Mouse (Mus musculus) midbrain, embryonic 10.5 days (tissue): Measurements from ENCODE around the gene Serp2. TPM values are rescaled to one million over a fixed set of nuclear protein-coding genes. Genes with fewer than 3 reads are reported as not detected.
"Not testable (repeated sequence)": the region's sequence is repeated elsewhere in the genome, so short reads cannot be mapped to it uniquely, and the experiment has no call there.

Source experiments
- DNase-seq: peaks from one replicate; pipeline ENCODE4 v3.0.0-alpha.2; 2017; ENCODE audit warnings: low spot score
- H3K27ac ChIP-seq: fragments of 300-500 bp; sonication (generic); replicated peaks from 2 replicates; pipeline ENCODE4 v1.5.1; 2016; ENCODE audit warnings: mild to moderate bottlenecking
- H3K27me3 ChIP-seq: fragments of 300-500 bp; sonication (generic); 2 replicates; pipeline ENCODE4 v1.6.1; 2016; ENCODE audit warnings: low read depth, mild to moderate bottlenecking; ENCODE audit not compliant: poor library complexity, severe bottlenecking
- H3K36me3 ChIP-seq: fragments of 300-500 bp; sonication (generic); 2 replicates; pipeline ENCODE4 v1.6.1; 2016; ENCODE audit warnings: mild to moderate bottlenecking, moderate library complexity
- H3K4me1 ChIP-seq: fragments of 300-500 bp; sonication (generic); 2 replicates; pipeline ENCODE4 v1.6.1; 2016
- H3K4me3 ChIP-seq: fragments of 300-500 bp; sonication (generic); 2 replicates; pipeline ENCODE4 v1.5.1; 2016; ENCODE audit warnings: mild to moderate bottlenecking, moderate library complexity
- H3K9me3 ChIP-seq: fragments of 300-500 bp; sonication (generic); replicated peaks from 2 replicates; pipeline ENCODE4 v1.6.1; 2016; ENCODE audit warnings: mild to moderate bottlenecking
- WGBS: fragments of 180-500 bp; shearing (Covaris S2); methylation state at CpG from one replicate; pipeline ENCODE4 v1.1.7; 2016; 5-methylcytosine and 5-hydroxymethylcytosine counted together
- polyA plus RNA-seq: library from polyadenylated mRNA; unstranded; fragments of >200 nt; fragmentation: Nextera tagmentation; extraction: Ambion mirVana; gene quantifications from 2 replicates; pipeline ENCODE4 v1.2.1, GENCODE M21; 2016

Serp2 gene
- polyA plus RNA-seq, 1 experiment from 2014 or later, result 30.2 TPM

DNA sequence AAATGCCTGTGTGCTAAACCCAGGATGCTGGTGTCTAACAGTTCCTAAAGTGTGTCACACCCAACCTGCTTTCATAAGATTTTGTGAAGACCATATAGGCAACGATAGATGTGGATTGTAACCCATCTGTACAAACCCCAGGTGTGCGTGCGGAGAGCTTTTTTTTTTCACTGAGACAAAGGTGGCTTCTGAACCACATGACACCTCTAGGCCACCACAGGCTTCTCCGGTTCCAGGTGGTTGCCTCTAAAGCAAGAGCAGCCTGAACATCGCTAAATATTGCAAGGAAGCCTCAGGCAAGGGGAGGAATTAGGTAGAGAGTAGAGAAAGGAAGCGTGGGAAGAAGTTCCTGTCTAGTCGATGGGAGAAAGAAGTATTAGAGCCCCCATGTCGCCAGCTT, 10.0 kb upstream of the Serp2 start:
- no peaks in the 10 kb centered on the region for H3K9me3 ChIP-seq
- DNase-seq, result no peak
- no peak overlapping the region for H3K27ac ChIP-seq
- peaks cover 10% of the 10 kb centered on the region for H3K4me1 ChIP-seq
- WGBS, result 88% methylated on average over 8 of the region's 8 CpGs
- H3K36me3 ChIP-seq, result no peaks in the 10 kb centered on the region
- H3K27me3 ChIP-seq, result no peaks in the 10 kb centered on the region
- no peak overlapping the region for H3K4me3 ChIP-seq

DNA sequence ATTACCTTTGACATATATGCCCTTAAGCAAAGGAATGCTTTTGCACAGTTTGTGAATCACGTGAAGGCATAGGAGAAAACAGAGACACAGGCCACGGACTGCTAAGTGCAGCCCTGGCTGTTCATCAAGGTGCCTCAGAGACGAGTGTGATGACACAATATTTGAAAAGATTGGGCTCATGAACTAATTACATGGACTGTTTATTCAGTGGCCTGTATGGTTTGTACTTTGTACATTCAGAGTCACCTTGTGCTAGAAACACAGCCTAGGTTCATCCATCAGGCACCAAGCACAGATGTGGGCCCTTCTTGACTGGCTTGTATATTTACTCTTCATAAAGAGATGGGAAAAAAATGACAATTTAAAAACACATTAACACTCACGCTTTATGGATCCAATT, 9.5 kb upstream of the Serp2 start:
- H3K27me3 ChIP-seq, result no peaks in the 10 kb centered on the region
- no peaks in the 10 kb centered on the region for H3K9me3 ChIP-seq
- H3K36me3 ChIP-seq, result no peaks in the 10 kb centered on the region
- H3K27ac ChIP-seq, result no peak overlapping the region
- WGBS, result 88% methylated on average over 4 of the region's 4 CpGs
- no peak overlapping the region for H3K4me3 ChIP-seq
- no peak for DNase-seq
- H3K4me1 ChIP-seq, result peaks cover 10% of the 10 kb centered on the region

DNA sequence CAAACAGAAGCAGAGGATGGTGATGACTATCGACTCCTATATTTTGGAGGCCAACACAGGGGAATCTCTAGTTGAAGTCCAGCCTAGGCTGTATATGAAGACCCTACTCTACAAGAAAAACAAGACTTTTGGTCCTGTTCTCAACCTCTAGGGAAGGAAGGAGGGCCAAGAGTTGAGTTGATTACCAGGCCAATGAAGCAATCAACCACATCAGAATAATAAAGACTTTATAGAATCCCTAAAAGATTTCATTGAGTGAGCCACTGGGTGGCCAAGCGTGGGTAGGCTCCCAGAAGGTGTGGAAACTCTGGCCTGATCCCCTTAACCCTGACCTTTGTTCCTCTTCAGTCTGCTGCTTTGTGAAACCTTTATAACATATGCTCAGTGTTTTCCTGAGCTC, 2.5 kb upstream of the Serp2 start:
- H3K27me3 ChIP-seq, result peaks cover 22% of the 10 kb centered on the region
- H3K36me3 ChIP-seq, result no peaks in the 10 kb centered on the region
- H3K9me3 ChIP-seq, result no peaks in the 10 kb centered on the region
- no peak for DNase-seq
- no peak overlapping the region for H3K4me3 ChIP-seq
- H3K4me1 ChIP-seq, result peaks cover 33% of the 10 kb centered on the region
- H3K27ac ChIP-seq, result no peak overlapping the region
- WGBS, result 81% methylated on average over 2 of the region's 2 CpGs

DNA sequence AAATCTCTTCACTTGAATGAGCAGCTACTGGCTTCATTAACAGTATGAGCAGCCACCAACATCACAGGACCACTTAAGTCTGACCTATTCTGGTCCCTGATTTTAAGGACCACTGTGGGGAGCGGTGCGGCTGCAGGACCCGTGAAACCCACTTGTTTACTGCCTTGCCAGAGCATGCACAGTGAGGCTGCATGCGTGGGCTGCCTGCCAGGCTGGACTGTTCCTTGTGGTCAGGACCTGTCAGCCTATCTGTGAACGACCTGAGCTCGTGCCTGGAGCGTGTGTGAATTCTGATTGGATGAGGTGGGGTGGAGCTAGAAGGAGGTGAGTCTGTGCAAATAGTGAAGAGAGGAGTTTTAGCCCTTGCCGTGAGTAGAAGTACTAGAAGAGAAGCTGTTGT, 1.5 kb upstream of the Serp2 start:
- Histone ChIP-seq H3K4me1 (peaks cover 33% of the 10 kb centered on the region), H3K27me3 (peaks cover 22% of the 10 kb centered on the region)
- not testable (repeated sequence) for H3K36me3 ChIP-seq, H3K4me3 ChIP-seq, H3K9me3 ChIP-seq, DNase-seq, H3K27ac ChIP-seq
- 66% methylated on average over 8 of the region's 8 CpGs for WGBS

DNA sequence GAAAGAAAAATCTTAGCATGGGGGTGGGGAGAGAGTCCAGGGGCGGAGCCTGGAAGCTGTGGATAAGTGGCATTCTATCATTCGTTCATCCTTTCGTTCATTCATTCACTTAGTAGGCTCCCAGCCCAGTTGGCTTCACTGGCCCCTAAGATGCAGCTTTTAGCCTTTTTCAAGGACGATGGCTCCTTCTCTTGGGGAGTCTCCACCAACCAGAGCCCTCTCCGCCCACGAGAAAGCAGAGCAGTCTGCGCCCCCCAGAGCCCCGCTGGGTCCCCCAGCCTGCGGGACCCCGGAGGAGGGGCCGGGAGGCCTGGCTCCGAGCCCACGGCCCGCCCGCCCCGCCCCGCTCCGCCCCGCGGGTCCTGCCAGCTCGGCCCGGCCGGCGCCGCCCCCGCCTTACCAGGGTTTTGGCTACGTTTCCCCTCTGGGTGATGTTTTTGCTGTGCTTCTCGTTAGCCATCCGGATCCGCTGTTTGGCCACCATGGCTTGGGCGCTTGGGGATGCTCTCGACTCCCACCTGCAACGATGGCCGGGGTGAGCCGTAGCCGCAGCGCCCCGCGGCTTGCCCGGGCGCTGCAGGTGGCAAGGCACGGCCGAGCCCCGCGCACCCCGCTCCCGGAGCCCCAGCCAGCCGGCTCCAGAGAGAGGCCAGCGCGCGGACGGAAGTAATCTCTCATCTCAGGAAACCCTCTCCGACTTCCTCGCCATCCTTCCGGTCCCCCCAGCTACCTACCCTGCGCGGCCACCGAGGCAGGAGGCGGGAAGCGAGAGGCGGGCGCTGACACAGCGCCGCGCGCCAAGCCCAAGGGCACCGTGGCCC, 448 bp downstream of the Serp2 start:
- Histone ChIP-seq H3K27ac (peak overlapping the region; percentile 89), H3K9me3 (no peaks in the 10 kb centered on the region), H3K27me3 (peaks cover 22% of the 10 kb centered on the region), H3K36me3 (no peaks in the 10 kb centered on the region), H3K4me1 (peaks cover 33% of the 10 kb centered on the region), H3K4me3 (peak overlapping the region; percentile 72)
- peak; percentile 69 for DNase-seq
- under 1% methylated on average over 67 of the region's 67 CpGs for WGBS

DNA sequence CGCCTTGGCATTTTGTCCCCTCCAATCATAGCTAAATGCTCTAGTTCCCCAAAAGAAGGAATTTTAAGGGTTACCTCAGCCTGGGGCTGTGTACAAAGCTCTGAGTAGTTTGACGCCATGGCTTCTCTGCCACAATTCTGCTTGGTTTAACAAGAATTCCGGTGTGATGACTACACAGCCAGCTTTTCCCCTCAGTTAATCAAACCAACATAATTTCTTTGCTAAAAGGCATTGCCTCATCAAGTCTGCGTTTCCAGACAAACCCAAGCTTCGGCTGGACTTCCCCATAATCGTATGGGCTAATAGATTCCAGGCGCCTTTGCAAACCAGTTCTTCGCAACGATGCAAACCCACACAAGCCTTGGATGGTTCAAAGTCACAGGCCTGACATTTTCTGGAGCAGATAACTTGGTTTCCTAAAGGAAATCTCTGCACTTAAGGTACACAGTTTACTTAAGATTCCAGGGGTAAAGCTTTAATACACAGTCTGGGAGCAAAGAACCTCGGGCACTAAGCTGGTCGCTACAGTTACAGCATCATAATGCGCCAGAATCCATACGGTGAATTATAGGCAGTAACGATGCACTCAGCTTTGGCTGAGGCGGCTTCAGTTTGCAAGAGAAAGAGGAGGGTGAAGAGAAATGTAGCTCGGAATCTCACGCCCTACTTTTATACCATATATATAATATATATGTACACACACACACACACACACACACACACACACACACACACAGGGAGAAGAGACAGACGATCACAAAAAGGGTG, 1.2 kb downstream of the Serp2 start:
- Histone ChIP-seq H3K4me3 (peak overlapping the region; percentile 72), H3K4me1 (peaks cover 30% of the 10 kb centered on the region), H3K9me3 (no peaks in the 10 kb centered on the region), H3K27me3 (peaks cover 22% of the 10 kb centered on the region), H3K36me3 (no peaks in the 10 kb centered on the region), H3K27ac (peak overlapping the region; percentile 89)
- no peak for DNase-seq
- WGBS, result 73% methylated on average over 18 of the region's 18 CpGs

DNA sequence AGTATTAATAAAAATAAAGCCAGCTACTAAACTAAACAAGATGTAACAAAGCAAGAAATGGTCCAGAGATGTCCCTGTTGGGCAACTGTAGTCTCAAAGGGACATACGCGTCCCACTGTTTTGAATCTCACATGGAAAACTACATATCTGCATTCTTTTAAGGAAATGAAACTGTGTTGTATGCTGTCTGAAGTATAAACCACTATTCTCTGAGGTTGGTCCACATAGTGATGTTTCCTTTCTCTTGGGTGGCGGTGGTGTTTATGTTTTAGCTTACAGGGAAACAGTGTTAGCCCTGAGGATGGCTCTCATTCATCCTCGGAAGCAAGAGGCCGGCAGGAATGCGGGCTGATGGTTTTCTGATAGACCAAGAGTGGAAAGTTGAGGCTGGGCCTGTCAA, 12.6 kb downstream of the Serp2 start:
- Histone ChIP-seq H3K27me3 (no peaks in the 10 kb centered on the region), H3K9me3 (no peaks in the 10 kb centered on the region), H3K4me3 (no peak overlapping the region), H3K36me3 (peaks cover 17% of the 10 kb centered on the region), H3K4me1 (peaks cover 17% of the 10 kb centered on the region), H3K27ac (no peak overlapping the region)
- DNase-seq, result no peak
- WGBS, result 88% methylated on average over 6 of the region's 6 CpGs

DNA sequence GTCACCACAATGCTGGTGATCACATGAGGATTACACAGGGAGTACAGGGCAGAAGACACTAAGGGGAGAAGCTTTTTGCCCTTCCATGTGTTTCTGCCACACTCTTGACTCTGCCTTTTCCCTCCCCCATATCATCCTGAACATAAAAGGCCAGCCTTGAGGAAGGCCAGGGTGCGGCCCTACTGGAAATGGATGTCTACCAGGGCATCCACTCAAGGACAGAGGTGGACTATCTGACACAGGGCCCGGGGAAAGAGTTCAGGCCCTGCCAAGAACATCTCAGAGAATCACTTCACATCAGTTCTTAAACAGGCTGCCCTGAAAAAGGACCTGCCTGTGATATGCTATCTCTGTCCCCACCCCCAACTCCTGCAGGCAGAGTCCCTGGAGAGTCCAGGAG, 15.3 kb downstream of the Serp2 start:
- peaks cover 26% of the 10 kb centered on the region for H3K4me1 ChIP-seq
- 79% methylated on average over 2 of the region's 2 CpGs for WGBS
- H3K27me3 ChIP-seq, result no peaks in the 10 kb centered on the region
- H3K4me3 ChIP-seq, result no peak overlapping the region
- H3K36me3 ChIP-seq, result peaks cover 6% of the 10 kb centered on the region; the same call in 1 of the 2 replicates
- 0 out of 2 replicates have a peak overlapping the region, but pooled peaks have one; percentile 33 for H3K27ac ChIP-seq
- DNase-seq, result no peak
- H3K9me3 ChIP-seq, result no peaks in the 10 kb centered on the region

DNA sequence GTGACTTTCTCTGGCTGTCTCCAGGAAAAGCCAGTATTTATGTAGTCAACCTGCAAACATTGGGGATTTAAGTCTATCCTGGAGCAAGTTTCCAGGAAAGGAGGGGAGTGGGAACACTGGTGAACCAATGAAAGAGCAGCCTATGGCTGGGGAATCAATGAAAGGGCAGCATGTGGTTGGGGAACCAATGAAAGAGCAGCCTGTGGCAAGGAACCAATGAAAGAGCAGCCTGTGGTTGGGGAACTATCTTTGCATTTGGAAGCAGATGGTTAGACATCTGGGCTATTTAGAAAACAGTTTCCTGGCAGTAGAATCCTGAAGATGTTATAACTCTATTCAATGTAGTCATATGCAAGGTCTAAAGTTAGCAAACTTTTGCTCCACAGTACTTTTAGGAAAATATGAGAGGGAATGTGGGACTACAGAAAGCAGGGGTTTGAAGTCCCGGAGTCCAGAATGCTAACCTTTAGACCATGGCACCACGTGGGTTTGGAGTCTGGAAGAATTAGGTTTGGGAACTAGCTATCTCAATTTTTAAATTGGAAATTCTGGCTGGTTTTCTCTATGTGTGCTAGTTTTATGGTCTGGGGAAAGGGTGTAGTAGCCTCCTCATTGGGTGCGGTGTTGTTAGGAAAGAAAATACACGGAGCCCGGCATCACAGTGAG, 16.6 kb downstream of the Serp2 start:
- Histone ChIP-seq H3K27me3 (no peaks in the 10 kb centered on the region), H3K36me3 (peaks cover 6% of the 10 kb centered on the region; the same call in 1 of the 2 replicates), H3K4me3 (no peak overlapping the region), H3K27ac (no peak overlapping the region), H3K9me3 (no peaks in the 10 kb centered on the region), H3K4me1 (peaks cover 17% of the 10 kb centered on the region)
- WGBS, result 95% methylated on average over 5 of the region's 5 CpGs
- DNase-seq, result no peak

DNA sequence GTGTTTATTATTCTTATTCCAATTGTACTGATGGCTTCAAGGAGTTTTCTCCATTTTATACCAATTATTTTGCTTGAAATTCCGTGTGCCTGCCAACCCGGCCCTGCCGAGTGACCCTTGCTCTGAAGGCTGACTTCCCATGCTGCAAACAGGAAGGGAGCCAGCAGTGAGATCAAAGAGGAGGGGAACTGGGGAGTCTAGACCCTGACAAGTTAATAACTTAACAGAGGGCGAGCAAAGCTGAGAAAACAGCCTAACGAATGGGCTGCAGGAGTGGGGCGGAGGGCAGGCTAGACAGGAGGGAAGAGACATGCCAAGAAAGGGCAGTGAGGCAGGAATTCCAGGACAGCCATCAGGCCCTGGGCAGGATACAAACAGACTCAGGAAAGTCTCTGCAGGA, 19.8 kb downstream of the Serp2 start:
- no peaks in the 10 kb centered on the region for H3K9me3 ChIP-seq
- peaks cover 33% of the 10 kb centered on the region for H3K4me1 ChIP-seq
- H3K27me3 ChIP-seq, result no peaks in the 10 kb centered on the region
- DNase-seq, result peak; percentile 43
- H3K27ac ChIP-seq, result no peak overlapping the region
- peaks cover 6% of the 10 kb centered on the region; the same call in 1 of the 2 replicates for H3K36me3 ChIP-seq
- 53% methylated on average over 6 of the region's 6 CpGs for WGBS
- no peak overlapping the region for H3K4me3 ChIP-seq

DNA sequence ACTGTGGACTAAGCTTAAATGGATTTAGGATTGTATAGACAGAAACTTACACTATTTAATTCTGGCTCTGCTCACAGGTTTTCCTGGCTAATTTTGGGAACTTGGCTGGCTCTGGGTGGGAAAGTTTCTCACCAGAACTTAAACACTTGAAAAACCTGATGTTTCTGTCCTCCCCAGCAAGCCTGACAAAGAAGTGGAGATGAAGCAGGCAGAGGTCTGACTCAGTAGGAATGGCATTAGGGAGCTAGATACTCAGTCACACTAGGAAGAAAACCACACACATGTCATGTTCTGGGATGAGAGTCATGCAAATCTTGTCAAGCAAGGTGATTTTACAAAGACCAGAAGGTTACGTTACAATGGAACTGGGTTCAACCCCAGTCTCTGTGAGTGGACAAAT, 21.6 kb downstream of the Serp2 start:
- 96% methylated on average over 1 of the region's 1 CpGs for WGBS
- Histone ChIP-seq H3K4me1 (peaks cover 24% of the 10 kb centered on the region), H3K9me3 (no peaks in the 10 kb centered on the region), H3K27me3 (no peaks in the 10 kb centered on the region), H3K27ac (no peak overlapping the region), H3K36me3 (peaks cover 6% of the 10 kb centered on the region; the same call in 1 of the 2 replicates), H3K4me3 (no peak overlapping the region)
- DNase-seq, result no peak

DNA sequence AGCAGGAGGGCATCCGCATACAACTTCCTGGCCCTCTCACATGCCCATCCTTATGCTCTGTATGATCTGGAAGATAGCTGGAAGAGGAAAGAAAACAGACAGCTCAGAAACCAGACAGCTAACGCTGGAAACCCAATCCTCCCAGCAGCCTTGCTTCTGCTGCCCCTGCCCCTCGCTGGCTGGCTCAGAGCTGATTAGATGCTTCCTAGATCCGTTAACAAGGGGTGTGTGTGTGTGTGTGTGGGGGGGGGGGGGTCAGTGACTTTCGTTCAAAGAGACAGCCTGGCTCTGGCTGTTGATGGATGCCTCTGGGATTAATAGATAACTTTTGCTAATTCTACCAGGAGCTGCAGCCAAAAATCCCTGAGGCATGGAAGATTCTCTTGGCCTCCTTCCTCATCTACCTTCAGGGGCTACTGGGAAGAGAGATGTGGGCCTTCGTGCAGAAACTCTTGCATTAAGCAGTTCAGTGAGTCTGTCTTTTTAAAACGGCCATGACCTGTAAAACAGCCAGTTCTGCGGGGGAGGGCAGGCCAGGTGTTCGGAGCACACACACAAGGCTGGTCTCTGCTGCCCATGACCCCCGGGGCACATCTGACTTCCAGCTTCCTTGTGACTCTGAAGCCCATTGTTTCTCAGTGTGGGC, 23.4 kb downstream of the Serp2 start:
- peaks cover 32% of the 10 kb centered on the region for H3K4me1 ChIP-seq
- H3K9me3 ChIP-seq, result no peaks in the 10 kb centered on the region
- DNase-seq, result no peak
- no peaks in the 10 kb centered on the region for H3K36me3 ChIP-seq
- H3K27me3 ChIP-seq, result no peaks in the 10 kb centered on the region
- H3K4me3 ChIP-seq, result peak overlapping the region; percentile 45
- 28% methylated on average over 10 of the region's 10 CpGs for WGBS
- peak overlapping the region; percentile 86 for H3K27ac ChIP-seq
